Comparison of ENCODE assay signal across 8 mouse cellular contexts in the genomic region with DNA sequence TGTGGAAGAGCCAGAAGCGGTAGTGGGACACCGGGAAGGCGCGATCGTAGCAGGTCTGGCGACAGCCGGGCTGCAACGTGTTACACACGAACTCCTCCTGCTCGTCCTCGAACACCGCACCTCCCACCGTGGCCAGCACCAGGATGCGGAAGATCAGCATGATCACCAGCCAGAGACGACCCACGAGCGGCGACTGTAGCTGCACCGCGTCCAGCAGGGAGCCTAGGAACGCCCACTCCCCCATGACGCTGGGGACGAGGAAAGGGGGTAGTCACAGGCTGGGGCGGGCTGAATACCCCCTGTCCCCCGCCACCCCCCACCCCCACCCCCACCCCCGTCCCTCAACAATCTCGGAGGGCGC. TPM values are rescaled to one million over a fixed set of nuclear protein-coding genes. Genes with fewer than 3 reads are reported as not detected.
DNase-seq lines count a peak whose midpoint lies in the region; ATAC-seq and TF ChIP-seq lines count a peak whose summit lies in the region.

A gene (minus strand): TSS at position 244 of the 361 bp plus-strand sequence.

- intact Hi-C loops in heart, postnatal 25 days (cut with DNase I) = no loop called here

- peak within 1 kb of the TSS; percentile 27 for H3K9ac ChIP-seq in CH12.LX (ENCODE audit: insufficient read depth, low read depth)
- peak within 1 kb of the TSS; percentile 54 for H3K9ac ChIP-seq in forebrain, embryonic 15.5 days (replicated peaks)
- H3K9ac ChIP-seq in liver, embryonic 16.5 days (ENCODE audit: low read depth, low read length) = no peak within 1 kb of the TSS

- no peak for TF ChIP-seq POLR2A in CH12.LX (IDR thresholded peaks at IDR 0.05; ENCODE audit: low read depth, low read length)

- peaks cover 2% of the 10 kb centered on the region; the same call in 1 of the 2 replicates for H3K36me3 ChIP-seq in heart, embryonic 10.5 days
- H3K36me3 ChIP-seq in CH12.LX (replicated peaks in 1 of 2; ENCODE audit: control insufficient read depth in 1 of 2, insufficient read depth in 1 of 2, low read length in 1 of 2) = peaks cover 0 to 13% of the 10 kb centered on the region in 2 experiments
- no peaks in the 10 kb centered on the region for H3K36me3 ChIP-seq in forebrain, embryonic 15.5 days
- H3K36me3 ChIP-seq in liver, embryonic 16.5 days (ENCODE audit: control insufficient read depth, insufficient read depth) = no peaks in the 10 kb centered on the region

- ATAC-seq in forebrain, embryonic 15.5 days (replicated peaks) = peak; percentile 18; the same call in 1 of the 2 replicates
- ATAC-seq in liver, embryonic 16.5 days (ENCODE audit: low read depth) = no peak

- dilution Hi-C loops in CH12.LX (cut with MboI; ENCODE audit: extremely low pct_ligation_motif_present, extremely low pct_unique_long_range_greater_than_20kb, low sequenced_read_pairs) = no loop called here

- H3K79me2 ChIP-seq in CH12.LX (replicated peaks; ENCODE audit: control insufficient read depth, extremely low read depth, insufficient read depth, poor library complexity, severe bottlenecking) = no peaks in the 10 kb centered on the region

- DNase-seq in heart, embryonic 10.5 days (ENCODE audit: low spot score) = no peak
- DNase-seq in heart, postnatal 25 days (ENCODE audit: low spot score) = no peak
- DNase-seq in CH12.LX (ENCODE audit: extremely low read depth) = no peak
- no peak for DNase-seq in thymus, postnatal 4 days
- DNase-seq in frontal cortex, postnatal 36 days (ENCODE audit: low spot score in 2 of 2) = no peak
- no peak for DNase-seq in right cerebral cortex, postnatal 25 days

- TF ChIP-seq CTCF in CH12.LX (conservative IDR thresholded peaks at IDR 0.05 in 1 of 2, IDR thresholded peaks at IDR 0.05 in 1 of 2; ENCODE audit: low read depth in 2 of 2, low read length in 2 of 2) = no peak

- H3K27ac ChIP-seq in heart, embryonic 10.5 days = peak within 1 kb of the TSS; percentile 85
- no peak within 1 kb of the TSS for H3K27ac ChIP-seq in CH12.LX (ENCODE audit: insufficient read depth, low read depth)
- H3K27ac ChIP-seq in forebrain, embryonic 15.5 days (replicated peaks) = peak within 1 kb of the TSS; percentile 83
- H3K27ac ChIP-seq in liver, embryonic 16.5 days (ENCODE audit: low read length) = no peak within 1 kb of the TSS

- H3K27me3 ChIP-seq in heart, embryonic 10.5 days (ENCODE audit: insufficient read depth, poor library complexity, severe bottlenecking) = peaks cover 38% of the 10 kb centered on the region
- H3K27me3 ChIP-seq in CH12.LX (replicated peaks) = peaks cover 39% of the 10 kb centered on the region
- H3K27me3 ChIP-seq in forebrain, embryonic 15.5 days = peaks cover 7% of the 10 kb centered on the region
- peaks cover 51% of the 10 kb centered on the region for H3K27me3 ChIP-seq in liver, embryonic 16.5 days (ENCODE audit: control insufficient read depth, insufficient read depth, low read depth, low read length)

- peak within 1 kb of the TSS; percentile 55 for H3K4me2 ChIP-seq in CH12.LX (ENCODE audit: insufficient read depth, low read depth, poor library complexity, severe bottlenecking)
- peak within 1 kb of the TSS; percentile 78 for H3K4me2 ChIP-seq in forebrain, embryonic 15.5 days (replicated peaks)
- peak within 1 kb of the TSS; percentile 68 for H3K4me2 ChIP-seq in liver, embryonic 16.5 days (ENCODE audit: low read depth, low read length)

- peaks cover 52% of the 10 kb centered on the region for H3K4me1 ChIP-seq in heart, embryonic 10.5 days
- peaks cover 4 to 11% of the 10 kb centered on the region in 2 experiments for H3K4me1 ChIP-seq in CH12.LX (ENCODE audit: control insufficient read depth in 1 of 2, insufficient read depth in 2 of 2)
- peaks cover 11% of the 10 kb centered on the region for H3K4me1 ChIP-seq in forebrain, embryonic 15.5 days
- H3K4me1 ChIP-seq in liver, embryonic 16.5 days (ENCODE audit: control insufficient read depth, low read depth, low read length) = no peaks in the 10 kb centered on the region

- in situ Hi-C loops in CH12.LX (cut with MboI; ENCODE audit: low pct_ligation_motif_present, low pct_unique_long_range_greater_than_20kb, low sequenced_read_pairs) = no loop called here

- WGBS in heart, embryonic 10.5 days = 1% methylated on average over 28 of the region's 28 CpGs
- WGBS in forebrain, embryonic 15.5 days = 1% methylated on average over 28 of the region's 28 CpGs
- WGBS in liver, embryonic 16.5 days (ENCODE audit: insufficient replicate concordance) = 3% methylated on average over 28 of the region's 28 CpGs

- H3K4me3 ChIP-seq in heart, embryonic 10.5 days = peak within 1 kb of the TSS; percentile 68
- H3K4me3 ChIP-seq in CH12.LX (replicated peaks in 1 of 3; ENCODE audit: low read depth in 2 of 3, low read length in 2 of 3, poor library complexity in 1 of 3) = peak within 1 kb of the TSS; percentile 32 to 73 (median 54)
- peak within 1 kb of the TSS; percentile 50 for H3K4me3 ChIP-seq in forebrain, embryonic 15.5 days
- H3K4me3 ChIP-seq in liver, embryonic 16.5 days (ENCODE audit: low read depth, low read length) = peak within 1 kb of the TSS; percentile 50

- H3K9me3 ChIP-seq in heart, embryonic 10.5 days = no peaks in the 10 kb centered on the region
- H3K9me3 ChIP-seq in CH12.LX (replicated peaks; ENCODE audit: low read length) = peaks cover 5% of the 10 kb centered on the region
- H3K9me3 ChIP-seq in forebrain, embryonic 15.5 days = no peaks in the 10 kb centered on the region
- H3K9me3 ChIP-seq in liver, embryonic 16.5 days (replicated peaks; ENCODE audit: control insufficient read depth, low read length) = no peaks in the 10 kb centered on the region

- TF ChIP-seq EP300 in CH12.LX (IDR thresholded peaks at IDR 0.05; ENCODE audit: low read length) = no peak

- no peak for TF ChIP-seq RAD21 in CH12.LX (IDR thresholded peaks at IDR 0.05; ENCODE audit: low read depth, low read length)

TF ChIP-seq in CH12.LX, 34 proteins besides CTCF, POLR2A, EP300 and RAD21:
- no peak for TF ChIP-seq NELFE (IDR thresholded peaks at IDR 0.05; ENCODE audit: low read depth, low read length)
- no peak for TF ChIP-seq JUND (conservative IDR thresholded peaks at IDR 0.05; ENCODE audit: low read depth, low read length)
- no peak for TF ChIP-seq SMC3 (IDR thresholded peaks at IDR 0.05; ENCODE audit: low read depth, low read length)
- no peak for TF ChIP-seq RCOR1 (conservative IDR thresholded peaks at IDR 0.05; ENCODE audit: low read depth, low read length)
- TF ChIP-seq UBTF (IDR thresholded peaks at IDR 0.05; ENCODE audit: low read depth, low read length) = no peak
- TF ChIP-seq MXI1 (IDR thresholded peaks at IDR 0.05; ENCODE audit: low read depth, low read length) = no peak; the same call in 1 of the 2 replicates
- TF ChIP-seq GABPA (IDR thresholded peaks at IDR 0.05; ENCODE audit: insufficient replicate concordance, low read depth, low read length) = no peak
- TF ChIP-seq TBP (conservative IDR thresholded peaks at IDR 0.05; ENCODE audit: low read depth, low read length) = no peak
- no peak for TF ChIP-seq MEF2A (IDR thresholded peaks at IDR 0.05; ENCODE audit: borderline replicate concordance, low read depth, low read length)
- no peak for TF ChIP-seq JUN (IDR thresholded peaks at IDR 0.05; ENCODE audit: insufficient read depth, low read depth, low read length)
- no peak for TF ChIP-seq IRF4 (IDR thresholded peaks at IDR 0.05; ENCODE audit: low read depth, low read length)
- TF ChIP-seq SIN3A (IDR thresholded peaks at IDR 0.05; ENCODE audit: low read length) = peak; percentile 43
- TF ChIP-seq ZKSCAN1 (IDR thresholded peaks at IDR 0.05; ENCODE audit: borderline replicate concordance, low read depth, low read length) = no peak
- 0 out of 2 replicates have a peak, but pooled peaks have one; percentile 27 for TF ChIP-seq MYC (IDR thresholded peaks at IDR 0.05; ENCODE audit: low read depth, low read length)
- peak; percentile 9; the same call in 1 of the 2 replicates for TF ChIP-seq TCF12 (IDR thresholded peaks at IDR 0.05; ENCODE audit: low read depth, low read length)
- TF ChIP-seq CHD1 (IDR thresholded peaks at IDR 0.05; ENCODE audit: low read depth, low read length) = no peak
- no peak for TF ChIP-seq E2F4 (IDR thresholded peaks at IDR 0.05; ENCODE audit: insufficient replicate concordance, low read depth, low read length)
- TF ChIP-seq PAX5 (IDR thresholded peaks at IDR 0.05; ENCODE audit: low read length) = no peak
- TF ChIP-seq KAT2A (IDR thresholded peaks at IDR 0.05; ENCODE audit: insufficient replicate concordance, low read length) = no peak
- TF ChIP-seq ZC3H11A (IDR thresholded peaks at IDR 0.05; ENCODE audit: low read depth, low read length) = no peak
- no peak for TF ChIP-seq HCFC1 (IDR thresholded peaks at IDR 0.05; ENCODE audit: low read depth, low read length)

RNA-seq across cellular contexts. Expression of the gene that starts here (rescaled TPM):
- polyA plus RNA-seq in heart, embryonic 10.5 days (2016; fragmentation: Nextera tagmentation; extraction: Ambion mirVana) = 1.0 and 1.1 TPM in 2 replicates
- 1 to 10 TPM in 1 of 2 experiments, under 1 TPM in 1; 0.52 to 1.1 TPM for total RNA-seq in heart, postnatal 25 days (2021)
- total RNA-seq in CH12.LX (2012; rRNA removed) = 0.47 and 0.50 TPM in 2 replicates
- total RNA-seq in CH12.LX (2014; rRNA removed) = not detected in 2 replicates
- polyA plus RNA-seq in CH12.LX (2012; ENCODE audit: insufficient read length, low read depth) = not detected in 2 replicates
- 0.62 and 0.84 TPM in 2 replicates for polyA plus RNA-seq in forebrain, embryonic 15.5 days (2015; fragmentation: Nextera tagmentation; extraction: Ambion mirVana)
- polyA plus RNA-seq in liver, embryonic 16.5 days (2015; fragmentation: Nextera tagmentation; extraction: Ambion mirVana) = 0.15 TPM in 1 of 2 replicates, not detected in the other

Comparison
In these comparisons a context has a peak if more than half of its experiments do, and no peak if none do; other contexts are left out.
1. Peak in ATAC-seq, H3K4me3 ChIP-seq, H3K27ac ChIP-seq, H3K9ac ChIP-seq and H3K4me2 ChIP-seq in forebrain, embryonic 15.5 days; RNA of the gene not detected or under 1 TPM.